ENCODE assay signal across 25 mouse cellular contexts in the genomic region with DNA sequence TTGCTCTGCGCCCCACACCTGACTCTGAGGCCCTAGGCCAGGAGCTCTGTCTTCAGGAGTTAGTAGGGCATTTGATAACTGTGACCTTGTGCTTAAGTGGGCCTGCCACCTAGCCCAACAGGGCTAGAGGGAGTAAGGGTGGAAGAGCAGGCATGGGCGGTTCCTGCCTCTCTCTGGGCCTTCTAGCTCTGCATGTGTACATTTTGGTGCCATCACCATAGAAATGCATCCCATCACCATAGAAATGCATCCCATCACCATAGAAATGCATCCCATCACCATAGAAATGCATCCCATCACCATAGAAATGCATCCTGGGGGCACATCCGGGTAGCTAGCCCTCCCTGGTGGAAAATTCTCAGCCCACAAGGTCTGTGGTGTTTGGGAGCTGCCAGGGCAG. TPM values are rescaled to one million over a fixed set of nuclear protein-coding genes. Genes with fewer than 3 reads are reported as not detected.
DNase-seq lines count a peak whose midpoint lies in the region; TF ChIP-seq lines count a peak whose summit lies in the region.
"Had no signal": no experiment of that assay in that cellular context is flagged by ENCODE, and none has a peak within 500 bp of the region (broad histone marks: within the 10 kb centered on the region; RNA-seq: fewer than 3 reads in every experiment).

No protein-coding gene starts in this region.

- DNase-seq in layer of hippocampus, adult 2 months (ENCODE audit: low spot score in 2 of 2) = no peak
- no peak for DNase-seq in layer of hippocampus, adult 9-10 months (ENCODE audit: low spot score)
- DNase-seq in ZHBTc4 (ENCODE audit: low read depth, low spot score) = peak; percentile 68
- DNase-seq in left cerebral cortex, adult 9 months (ENCODE audit: low spot score in 2 of 2) = no peak
- DNase-seq: adrenal gland, adult 2 months; adrenal gland, postnatal 10 days; adrenal gland, postnatal 25 days; cerebellum, adult 11 months; cerebellum, adult 18-20 months; cerebellum, adult 8-10 months; cerebellum, adult 9-11 months; cerebellum, postnatal 14 days; forebrain, postnatal 0 days had no signal

- no peak overlapping the region for H3K9ac ChIP-seq in ES-Bruce4 (ENCODE audit: low read depth, poor library complexity, severe bottlenecking)
- H3K9ac ChIP-seq: embryonic facial prominence, embryonic 12.5 days; forebrain, embryonic 13.5 days; forebrain, embryonic 15.5 days; forebrain, postnatal 0 days had no signal

- no peak for TF ChIP-seq POLR2A in ES-Bruce4 (IDR thresholded peaks at IDR 0.05; ENCODE audit: insufficient read depth, low read length)

- H3K36me3 ChIP-seq in ES-Bruce4 (ENCODE audit: control insufficient read depth, insufficient read depth, low read length, poor library complexity, severe bottlenecking) = no peaks in the 10 kb centered on the region
- H3K36me3 ChIP-seq: embryonic facial prominence, embryonic 10.5 days; embryonic facial prominence, embryonic 12.5 days; forebrain, embryonic 15.5 days; G1E had no signal

- no peak overlapping the region for H3K4me3 ChIP-seq in layer of hippocampus, adult 2 months
- no peak overlapping the region for H3K4me3 ChIP-seq in ES-Bruce4 (ENCODE audit: low read depth, low read length)
- H3K4me3 ChIP-seq: embryonic facial prominence, embryonic 10.5 days; embryonic facial prominence, embryonic 12.5 days; forebrain, embryonic 13.5 days; forebrain, embryonic 15.5 days had no signal

- peaks cover 9% of the 10 kb centered on the region for H3K4me1 ChIP-seq in ES-Bruce4 (ENCODE audit: control insufficient read depth, insufficient read depth, low read length)
- H3K4me1 ChIP-seq: embryonic facial prominence, embryonic 10.5 days; embryonic facial prominence, embryonic 12.5 days; forebrain, embryonic 13.5 days; forebrain, embryonic 15.5 days had no signal

- H3K27ac ChIP-seq in layer of hippocampus, adult 2 months = peak overlapping the region; percentile 82
- H3K27ac ChIP-seq in ES-Bruce4 (ENCODE audit: insufficient read depth, low read length) = no peak overlapping the region
- H3K27ac ChIP-seq: embryonic facial prominence, embryonic 10.5 days; embryonic facial prominence, embryonic 12.5 days; forebrain, embryonic 13.5 days; forebrain, embryonic 15.5 days had no signal

- no peak for TF ChIP-seq CTCF in layer of hippocampus, adult 2 months (conservative IDR thresholded peaks at IDR 0.05)
- TF ChIP-seq CTCF in ES-Bruce4 (IDR thresholded peaks at IDR 0.05; ENCODE audit: low read depth, low read length) = no peak

- 0 out of 2 replicates have a peak, but pooled peaks have one; percentile 19 for TF ChIP-seq EP300 in ES-Bruce4 (IDR thresholded peaks at IDR 0.05; ENCODE audit: insufficient read depth, low read depth, low read length)

- no peaks in the 10 kb centered on the region for H3K27me3 ChIP-seq in ES-Bruce4 (ENCODE audit: control insufficient read depth, insufficient read depth, low read length, poor library complexity, severe bottlenecking)
- H3K27me3 ChIP-seq: CH12.LX; embryonic facial prominence, embryonic 12.5 days; forebrain, embryonic 15.5 days had no signal

- H3K9me3 ChIP-seq in ES-Bruce4 (replicated peaks; ENCODE audit: control insufficient read depth, insufficient read depth, low read length, poor library complexity, severe bottlenecking) = no peaks in the 10 kb centered on the region
- H3K9me3 ChIP-seq: embryonic facial prominence, embryonic 10.5 days; embryonic facial prominence, embryonic 12.5 days; forebrain, embryonic 13.5 days; forebrain, embryonic 15.5 days; G1E had no signal

RNA-seq across cellular contexts. Expression of gene Ccr6, which starts 3.7 kb away (rescaled TPM):
- under 1 TPM in 1 of 2 experiments, not detected in 1; 0.31 TPM for total RNA-seq in layer of hippocampus, adult 2 months (2021)
- polyA plus RNA-seq in ES-Bruce4 (2011; ENCODE audit: insufficient read depth, insufficient read length, low read depth, missing spikeins) = not detected in 2 replicates
- total RNA-seq: adrenal gland, adult 2 months; adrenal gland, postnatal 25 days; adrenal gland, postnatal 4 days; forebrain, postnatal 0 days; G1E had no signal
- polyA plus RNA-seq: brain, embryonic 14.5 days; embryonic facial prominence, embryonic 10.5 days; embryonic facial prominence, embryonic 12.5 days; embryonic facial prominence, embryonic 14.5 days; forebrain, embryonic 11.5 days; forebrain, embryonic 13.5 days; forebrain, embryonic 15.5 days; forebrain, postnatal 0 days; G1E; Patski had no signal

RNA-seq across cellular contexts. Expression of gene Mpc1, which starts 43.1 kb away (rescaled TPM):
- 100 to 1,000 TPM; 138 to 143 TPM for total RNA-seq in layer of hippocampus, adult 2 months (2021)
- 6.7 and 10.3 TPM in 2 replicates for polyA plus RNA-seq in ES-Bruce4 (2011; ENCODE audit: insufficient read depth, insufficient read length, low read depth, missing spikeins)
